Mouse (Mus musculus) intestine, postnatal 0 days (tissue): ENCODE results near the gene Dtnbp1. TPM values are rescaled to one million over a fixed set of nuclear protein-coding genes. Genes with fewer than 3 reads are reported as not detected.

Experiments used
- ATAC-seq: fragments of 200-750 bp; cut with Nextera tagmentation; 2 replicates; pipeline ENCODE4 v1.8.0; 2017; ENCODE audit warnings: mild to moderate bottlenecking, moderate TSS enrichment, moderate library complexity
- H3K27ac ChIP-seq: fragments of 300-500 bp; sonication (generic); 2 replicates; pipeline ENCODE4 v1.5.1; 2014; ENCODE audit warnings: mild to moderate bottlenecking, low read depth, low read length, moderate library complexity
- H3K27me3 ChIP-seq: fragments of 300-500 bp; sonication (generic); replicated peaks from 2 replicates; pipeline ENCODE4 v1.6.1; 2014; ENCODE audit warnings: low read length, mixed read lengths; ENCODE audit not compliant: control insufficient read depth, insufficient read depth
- H3K36me3 ChIP-seq: fragments of 300-500 bp; sonication (generic); 2 replicates; pipeline ENCODE4 v1.6.1; 2014; ENCODE audit warnings: mild to moderate bottlenecking, moderate library complexity; ENCODE audit not compliant: control insufficient read depth, insufficient read depth
- H3K4me1 ChIP-seq: fragments of 300-500 bp; sonication (generic); replicated peaks from 2 replicates; pipeline ENCODE4 v1.6.1; 2014; ENCODE audit warnings: antibody characterized with exemption, low read length, mixed read lengths; ENCODE audit not compliant: control insufficient read depth, insufficient read depth
- H3K4me2 ChIP-seq: fragments of 300-500 bp; sonication (generic); replicated peaks from 2 replicates; pipeline ENCODE4 v1.6.1; 2014; ENCODE audit warnings: low read depth, mild to moderate bottlenecking, moderate library complexity
- H3K4me3 ChIP-seq: fragments of 300-500 bp; sonication (generic); 2 replicates; pipeline ENCODE4 v1.5.1; 2014; ENCODE audit warnings: low read depth, low read length
- H3K9ac ChIP-seq: fragments of 300-500 bp; sonication (generic); 2 replicates; pipeline ENCODE4 v1.6.1; 2014; ENCODE audit warnings: mild to moderate bottlenecking, low read depth, low read length
- H3K9me3 ChIP-seq: fragments of 300-500 bp; sonication (generic); 2 replicates; pipeline ENCODE4 v1.6.1; 2016; ENCODE audit warnings: mixed run types; ENCODE audit not compliant: control insufficient read depth
- CTCF ChIP-seq: sonication (generic); IDR thresholded peaks from 2 replicates; pipeline ENCODE4 v1.5.1; 2016; ENCODE audit warnings: low read depth, mild to moderate bottlenecking, control low read depth, antibody characterized with exemption, moderate library complexity
- WGBS: fragments of 180-500 bp; shearing (Covaris S2); extraction: QIAGEN DNeasy Blood & Tissue Kit; methylation state at CpG from one replicate; pipeline ENCODE4 v1.1.7; 2014; 5-methylcytosine and 5-hydroxymethylcytosine counted together
- polyA plus RNA-seq: library from polyadenylated mRNA; unstranded; fragments of >200 nt; fragmentation: Nextera tagmentation; extraction: Ambion mirVana; gene quantifications from 2 replicates; pipeline ENCODE4 v1.2.1, GENCODE M21; 2015

Dtnbp1 gene
- polyA plus RNA-seq, 1 experiment from 2014 or later: 65.2 TPM

GRCm38 (mm10) chr13:45005861-45006260 is 3.9 kb upstream of the Dtnbp1 start:
- no peak for ATAC-seq
- Histone ChIP-seq H3K27ac (no peak overlapping the region), H3K4me2 (no peak overlapping the region), H3K4me3 (no peak overlapping the region), H3K27me3 (no peaks in the 10 kb centered on the region), H3K4me1 (no peaks in the 10 kb centered on the region), H3K36me3 (no peaks in the 10 kb centered on the region), H3K9ac (no peak overlapping the region), H3K9me3 (no peaks in the 10 kb centered on the region)
- WGBS: 56% methylated on average over 7 of the region's 7 CpGs
- TF ChIP-seq CTCF: no peak

GRCm38 (mm10) chr13:45004987-45005592 is 3.1 kb upstream of the Dtnbp1 start:
- 81% methylated on average over 5 of the region's 5 CpGs for WGBS
- H3K27me3 ChIP-seq: no peaks in the 10 kb centered on the region
- H3K36me3 ChIP-seq: no peaks in the 10 kb centered on the region
- H3K9me3 ChIP-seq: no peaks in the 10 kb centered on the region
- no peak overlapping the region for H3K9ac ChIP-seq
- H3K27ac ChIP-seq: no peak overlapping the region
- H3K4me1 ChIP-seq: no peaks in the 10 kb centered on the region
- H3K4me3 ChIP-seq: no peak overlapping the region
- no peak overlapping the region for H3K4me2 ChIP-seq
- TF ChIP-seq CTCF: no peak
- no peak for ATAC-seq

- Histone ChIP-seq H3K36me3 (peaks cover 1% of the 10 kb centered on the region), H3K27ac (no peak overlapping the region), H3K4me3 (no peak overlapping the region), H3K9me3 (no peaks in the 10 kb centered on the region), H3K4me1 (no peaks in the 10 kb centered on the region), H3K9ac (no peak overlapping the region), H3K27me3 (no peaks in the 10 kb centered on the region), H3K4me2 (no peak overlapping the region)
- TF ChIP-seq CTCF: no peak
- no peak for ATAC-seq
- 68% methylated on average over 5 of the region's 5 CpGs for WGBS
Measured at GRCm38 (mm10) chr13:45003026-45003425, 1.1 kb upstream of the Dtnbp1 start.

GRCm38 (mm10) chr13:45001228-45001910 is 578 bp downstream of the Dtnbp1 start:
- WGBS: under 1% methylated on average over 50 of the region's 52 CpGs
- H3K27me3 ChIP-seq: no peaks in the 10 kb centered on the region
- peak overlapping the region; percentile 83 for H3K4me2 ChIP-seq
- peaks cover 5% of the 10 kb centered on the region for H3K36me3 ChIP-seq
- H3K9ac ChIP-seq: peak overlapping the region; percentile 88
- TF ChIP-seq CTCF: 0 out of 2 replicates have a peak, but pooled peaks have one; percentile 8
- H3K4me3 ChIP-seq: peak overlapping the region; percentile 90
- H3K27ac ChIP-seq: peak overlapping the region; percentile 86
- peak; percentile 84 for ATAC-seq
- no peaks in the 10 kb centered on the region for H3K9me3 ChIP-seq
- no peaks in the 10 kb centered on the region for H3K4me1 ChIP-seq

- no peak for ATAC-seq
- Histone ChIP-seq H3K27ac (peak overlapping the region; percentile 86; the same call in 1 of the 2 replicates), H3K4me2 (peak overlapping the region; percentile 83), H3K9ac (peak overlapping the region; percentile 88; the same call in 1 of the 2 replicates), H3K9me3 (no peaks in the 10 kb centered on the region), H3K36me3 (peaks cover 5% of the 10 kb centered on the region), H3K4me1 (no peaks in the 10 kb centered on the region), H3K4me3 (peak overlapping the region; percentile 90), H3K27me3 (no peaks in the 10 kb centered on the region)
- peak; percentile 71 for TF ChIP-seq CTCF
- 12% methylated on average over 7 of the region's 7 CpGs for WGBS
Measured at GRCm38 (mm10) chr13:45000836-45001227, 1.1 kb downstream of the Dtnbp1 start.

- Histone ChIP-seq H3K27ac (no peak overlapping the region), H3K4me1 (no peaks in the 10 kb centered on the region), H3K9me3 (no peaks in the 10 kb centered on the region), H3K27me3 (no peaks in the 10 kb centered on the region), H3K36me3 (peaks cover 5% of the 10 kb centered on the region), H3K9ac (no peak overlapping the region), H3K4me3 (no peak overlapping the region), H3K4me2 (no peak overlapping the region)
- no peak for ATAC-seq
- no peak for TF ChIP-seq CTCF
- 88% methylated on average over 12 of the region's 12 CpGs for WGBS
Measured at GRCm38 (mm10) chr13:44999211-44999610, 2.7 kb downstream of the Dtnbp1 start.
